Mouse (Mus musculus) gastrocnemius, postnatal 14 days (tissue): ENCODE results near the gene 1700007K13Rik. TPM values are rescaled to one million over a fixed set of nuclear protein-coding genes. Genes with fewer than 3 reads are reported as not detected.

Experiments used
- DNase-seq: peaks from one replicate; pipeline ENCODE4 v3.0.0; 2021; ENCODE audit warnings: mixed read lengths
- intact Hi-C: fragments of 180-260 bp; cut with DNase I; formaldehyde crosslinking; loops from one replicate; pipeline ENCODE4 v1.15.1; 2025; ENCODE audit warnings: low total_unique reads
- total RNA-seq, 2 experiments: library from RNA; stranded (reverse); gene quantifications; 2 replicates each; pipeline ENCODE4 v1.2.3; 2021

Gene 1700007K13Rik
- total RNA-seq, 2 experiments from 2014 or later: 0.55 TPM; not detected in 1

DNA sequence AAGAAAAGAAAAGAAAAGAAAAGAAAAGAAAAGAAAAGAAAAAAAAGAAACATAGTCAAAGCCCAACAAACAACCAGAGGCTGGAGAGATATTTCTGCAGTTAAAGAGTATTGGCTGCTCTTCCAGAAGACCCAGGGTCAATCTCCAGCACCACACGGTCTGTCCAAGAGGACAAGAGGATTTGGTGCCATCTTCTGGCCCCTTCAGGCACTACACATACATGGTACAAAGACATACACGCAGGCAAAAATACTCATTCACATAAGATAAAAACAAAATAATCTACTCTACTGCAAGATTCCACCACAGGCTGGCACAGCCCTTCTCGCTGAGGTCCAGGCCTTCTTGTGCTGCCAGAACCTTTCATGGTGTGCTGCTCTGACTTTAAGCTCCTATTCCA, 43.0 kb downstream of the 1700007K13Rik start:
- intact Hi-C loops: no loop called here
- DNase-seq: peak; percentile 28

DNA sequence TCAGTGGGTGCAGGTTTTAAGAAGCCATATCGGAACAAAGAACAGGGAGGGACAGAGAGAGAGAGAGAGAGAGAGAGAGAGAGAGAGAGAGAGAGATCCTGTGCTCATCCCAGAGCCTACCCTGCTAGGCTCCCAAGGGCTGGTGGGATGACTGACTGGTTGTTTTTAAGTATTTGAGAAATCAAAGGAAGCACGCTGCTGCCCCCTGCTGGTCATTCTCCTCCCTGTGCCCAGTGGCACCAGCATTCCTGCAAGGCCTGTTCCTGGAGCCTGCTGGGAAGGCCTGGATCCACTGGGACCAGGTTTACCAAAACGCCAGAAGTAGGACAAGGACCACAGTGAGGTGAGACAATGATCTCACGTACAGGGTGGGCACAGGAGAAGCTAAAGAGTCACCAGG, 46.2 kb downstream of the 1700007K13Rik start:
- intact Hi-C loops: loop anchor here (5.0 to 10.0 kb wide), 3 partner anchors 48 to 435 kb away; no protein-coding TSS in a partner anchor
- peak; percentile 87 for DNase-seq

DNA sequence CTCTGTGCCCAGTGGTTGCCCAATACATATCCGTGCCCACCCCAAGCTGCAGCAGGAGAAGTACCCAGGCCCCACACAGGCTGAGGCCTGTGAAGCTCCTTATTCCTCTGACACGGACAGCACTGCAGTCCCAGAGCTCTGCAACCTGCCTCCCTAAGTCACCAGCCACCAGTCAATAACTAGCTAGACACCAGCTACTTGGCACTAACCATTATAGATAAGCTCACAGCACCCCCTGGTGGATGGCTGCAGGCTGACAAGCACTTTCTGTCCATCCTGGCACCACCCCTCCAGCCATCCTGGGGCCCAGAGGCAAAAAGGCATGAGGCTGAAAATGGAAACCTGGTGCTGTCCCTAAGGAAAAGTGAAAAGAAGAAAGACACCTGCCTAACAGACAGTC, 48.1 kb downstream of the 1700007K13Rik start:
- peak; percentile 86 for DNase-seq
- intact Hi-C loops: loop anchor here (5.0 to 10.0 kb wide), 3 partner anchors 46 to 433 kb away; no protein-coding TSS in a partner anchor

DNA sequence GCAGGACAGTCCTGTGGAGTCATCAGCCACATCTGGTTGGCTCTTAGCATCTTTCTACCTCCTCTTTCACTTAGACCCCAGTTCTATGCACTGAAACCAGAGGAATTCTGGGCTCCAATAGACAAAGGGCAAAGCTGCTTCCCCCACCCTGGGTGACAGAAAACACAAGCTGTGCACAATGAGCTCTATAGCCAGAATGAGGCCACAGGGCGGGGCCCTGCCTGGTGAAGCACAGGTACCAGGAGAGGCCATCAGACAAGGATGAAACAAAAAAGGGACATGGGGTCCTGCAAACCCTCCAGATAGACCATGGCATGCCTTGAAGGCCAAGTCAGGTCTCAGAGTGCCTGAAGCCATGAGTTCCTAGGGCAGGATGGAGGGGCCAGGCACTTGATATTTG, 49.6 kb downstream of the 1700007K13Rik start:
- no peak for DNase-seq
- intact Hi-C loops: loop anchor here (5.0 to 10.0 kb wide), 3 partner anchors 44 to 432 kb away; no protein-coding TSS in a partner anchor

GRCm38 (mm10) chr2:28415387-28416024, 50.6 kb downstream of the 1700007K13Rik start:
- intact Hi-C loops: loop anchor here (5.0 to 10.0 kb wide), 3 partner anchors 43 to 431 kb away; no protein-coding TSS in a partner anchor
- peak; percentile 19 for DNase-seq

DNA sequence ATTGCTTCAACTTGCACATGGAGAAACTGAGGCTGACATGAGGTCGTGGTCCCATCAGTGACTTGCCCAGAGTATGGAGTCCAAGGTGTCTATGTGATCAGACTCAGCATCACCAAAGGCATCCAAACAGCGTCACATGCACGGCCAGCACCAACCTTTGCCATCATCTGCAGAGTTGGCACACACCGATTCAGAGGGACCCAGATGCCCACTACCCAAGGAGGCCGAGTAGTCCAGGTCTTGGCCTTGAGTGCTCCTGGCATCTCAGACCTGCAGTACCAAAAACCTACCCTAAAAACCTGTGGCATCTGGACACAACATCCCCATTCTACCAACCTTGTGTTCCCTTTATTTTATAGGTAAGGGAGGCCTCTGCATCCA, 51.4 kb downstream of the 1700007K13Rik start:
- no peak for DNase-seq
- intact Hi-C loops: loop anchor here (5.0 to 10.0 kb wide), 3 partner anchors 42 to 430 kb away; no protein-coding TSS in a partner anchor

DNA sequence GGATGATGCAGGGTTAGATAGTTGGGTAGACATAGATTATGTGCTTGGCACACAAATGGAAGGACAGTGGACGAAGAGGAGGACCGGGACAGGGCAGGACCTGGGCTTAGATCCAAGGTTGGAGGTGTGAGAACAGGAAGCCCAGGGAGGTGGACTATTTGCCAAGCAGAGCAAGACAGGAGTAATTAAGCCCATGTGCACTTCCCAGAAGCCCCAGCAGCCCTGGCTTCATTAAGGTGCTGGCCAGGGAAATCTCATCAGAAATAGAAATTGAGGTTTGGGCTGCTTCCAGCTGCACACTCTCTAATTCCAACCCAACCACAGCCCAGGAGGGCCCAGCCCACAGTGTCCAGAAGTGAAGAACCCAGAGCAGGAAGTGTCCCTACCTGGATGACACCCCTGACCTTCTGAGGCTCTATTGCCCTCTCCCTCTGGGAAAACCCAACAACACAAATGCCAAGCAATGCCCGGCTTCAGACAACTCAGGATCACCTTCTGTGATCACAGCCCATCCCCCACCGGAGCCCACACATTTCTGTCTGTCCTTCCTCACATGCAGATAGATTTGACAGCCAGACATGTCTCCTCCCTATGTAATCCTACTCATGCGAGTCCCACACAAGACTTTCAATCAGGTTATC, 51.9 kb downstream of the 1700007K13Rik start:
- intact Hi-C loops: loop anchor here (10.0 kb wide), 1 partner anchor 429 kb away; no protein-coding TSS in a partner anchor
- no peak for DNase-seq

DNA sequence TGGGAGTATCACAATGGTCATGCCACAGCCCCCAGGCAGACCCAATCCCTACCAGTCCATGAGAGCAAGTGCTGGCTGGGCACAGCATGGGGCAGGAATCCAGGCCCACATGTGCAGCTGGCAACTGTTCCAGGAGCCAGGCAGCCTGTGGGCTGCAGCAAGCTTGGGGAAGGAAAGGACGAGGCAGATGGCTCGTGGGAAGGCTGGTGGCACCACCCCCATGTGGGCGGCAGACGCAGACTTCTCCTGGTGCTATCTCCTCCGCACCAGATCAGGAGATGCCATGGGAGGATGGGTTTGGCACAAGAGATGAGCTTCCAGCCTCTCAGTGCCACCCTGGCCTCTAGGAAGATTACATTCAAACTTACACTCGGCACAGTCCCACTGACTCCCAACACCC, 53.2 kb downstream of the 1700007K13Rik start:
- DNase-seq: peak; percentile 13
- intact Hi-C loops: loop anchor here (10.0 kb wide), 1 partner anchor 428 kb away; no protein-coding TSS in a partner anchor

Other genes with a start within 250 kb of the 1700007K13Rik start
- gene Ppp1r26, start 19.5 kb downstream of the 1700007K13Rik start, total RNA-seq: 1 to 10 TPM; 1.5 to 2.7 TPM
- 10 to 100 TPM; 25.3 to 28.5 TPM for gene Mrps2, start 1.7 kb upstream of the 1700007K13Rik start, total RNA-seq
- 1 to 10 TPM; 1.7 to 1.9 TPM for gene Gbgt1, start 30.6 kb upstream of the 1700007K13Rik start, total RNA-seq
- gene Gm10134, start 39.8 kb upstream of the 1700007K13Rik start, total RNA-seq: under 1 TPM in 1 of 2 experiments, not detected in 1; 0.90 TPM
- gene Ralgds, start 46.8 kb upstream of the 1700007K13Rik start, total RNA-seq: 10 to 100 TPM; 17.1 to 25.3 TPM
- not detected for gene Cel, start 97.1 kb upstream of the 1700007K13Rik start, total RNA-seq
- 1 to 10 TPM; 7.1 to 7.4 TPM for gene Gtf3c5, start 117.4 kb upstream of the 1700007K13Rik start, total RNA-seq
- gene Gfi1b, start 155.7 kb upstream of the 1700007K13Rik start, total RNA-seq: not detected
- 10 to 100 TPM; 16.5 to 19.5 TPM for gene Tsc1, start 174.9 kb upstream of the 1700007K13Rik start, total RNA-seq
- gene Spaca9, start 233.4 kb upstream of the 1700007K13Rik start, total RNA-seq: not detected
- gene Ak8, start 233.8 kb upstream of the 1700007K13Rik start, total RNA-seq: not detected